Mouse (Mus musculus) embryonic facial prominence, embryonic 12.5 days (tissue): ENCODE results near the gene Cenps. TPM values are rescaled to one million over a fixed set of nuclear protein-coding genes. Genes with fewer than 3 reads are reported as not detected.

Experiments
- polyA plus RNA-seq: library from polyadenylated mRNA; unstranded; fragments of >200 nt; fragmentation: Nextera tagmentation; extraction: Ambion mirVana; gene quantifications from 2 replicates; pipeline ENCODE4 v1.2.1, GENCODE M21; 2016

Gene Cenps
- polyA plus RNA-seq, 1 experiment from 2014 or later: 47.1 TPM

Other genes starting within 250 kb of the Cenps start
- 54.1 and 55.0 TPM in 2 replicates for gene Pex14, start 37.8 kb downstream of the Cenps start, polyA plus RNA-seq
- gene Dffa, start 33.5 kb downstream of the Cenps start, polyA plus RNA-seq: 28.1 and 31.5 TPM in 2 replicates
- gene Cort, start 10.9 kb downstream of the Cenps start, polyA plus RNA-seq: 0.36 TPM in 1 of 2 replicates, not detected in the other
- 113 and 116 TPM in 2 replicates for gene Pgd, start 29.1 kb upstream of the Cenps start, polyA plus RNA-seq
- gene Kif1b, start 170.1 kb upstream of the Cenps start, polyA plus RNA-seq: 56.1 and 61.5 TPM in 2 replicates